In genomic region chr12:86772551-86772950, GRCm38 (mm10) we compare ENCODE assay signal across 23 mouse cellular contexts. TPM values are rescaled to one million over a fixed set of nuclear protein-coding genes. Genes with fewer than 3 reads are reported as not detected.
DNase-seq lines count a peak whose midpoint lies in the region; ATAC-seq lines count a peak whose summit lies in the region.
"Had no signal": no experiment of that assay in that cellular context is flagged by ENCODE, and none has a peak within 500 bp of the region (broad histone marks: within the 10 kb centered on the region; RNA-seq: fewer than 3 reads in every experiment).

No protein-coding gene starts in this region.

- peaks cover 20% of the 10 kb centered on the region for H3K4me1 ChIP-seq in neural tube, embryonic 13.5 days (replicated peaks)
- H3K4me1 ChIP-seq in hindbrain, embryonic 12.5 days = peaks cover 20% of the 10 kb centered on the region
- peaks cover 28% of the 10 kb centered on the region for H3K4me1 ChIP-seq in midbrain, embryonic 12.5 days

- no peaks in the 10 kb centered on the region for H3K27me3 ChIP-seq in neural tube, embryonic 13.5 days
- no peaks in the 10 kb centered on the region; the same call in 1 of the 2 replicates for H3K27me3 ChIP-seq in hindbrain, embryonic 12.5 days
- H3K27me3 ChIP-seq in midbrain, embryonic 12.5 days = peaks cover 13% of the 10 kb centered on the region
- H3K27me3 ChIP-seq: limb, embryonic 13.5 days had no signal

- peak overlapping the region; percentile 42; the same call in 1 of the 2 replicates for H3K27ac ChIP-seq in neural tube, embryonic 13.5 days (replicated peaks)
- no peak overlapping the region for H3K27ac ChIP-seq in hindbrain, embryonic 12.5 days
- H3K27ac ChIP-seq in midbrain, embryonic 12.5 days (replicated peaks) = 0 out of 2 replicates have a peak overlapping the region, but pooled peaks have one; percentile 30
- H3K27ac ChIP-seq: limb, embryonic 13.5 days; liver, embryonic 14.5 days had no signal

- H3K36me3 ChIP-seq in neural tube, embryonic 13.5 days = no peaks in the 10 kb centered on the region
- no peaks in the 10 kb centered on the region for H3K36me3 ChIP-seq in hindbrain, embryonic 12.5 days
- H3K36me3 ChIP-seq in midbrain, embryonic 12.5 days = no peaks in the 10 kb centered on the region
- H3K36me3 ChIP-seq: limb, embryonic 13.5 days had no signal

- ATAC-seq in neural tube, embryonic 13.5 days (ENCODE audit: low read depth) = no peak
- peak; percentile 15; the same call in 1 of the 2 replicates for ATAC-seq in hindbrain, embryonic 12.5 days (ENCODE audit: low FRiP score)
- no peak for ATAC-seq in midbrain, embryonic 12.5 days (ENCODE audit: low FRiP score, low read depth)

- H3K9me3 ChIP-seq in neural tube, embryonic 13.5 days = no peaks in the 10 kb centered on the region
- H3K9me3 ChIP-seq in hindbrain, embryonic 12.5 days (replicated peaks) = no peaks in the 10 kb centered on the region
- 0 out of 2 replicates have a peak, but pooled peaks cover 4% of the 10 kb centered on the region for H3K9me3 ChIP-seq in midbrain, embryonic 12.5 days

- no peak overlapping the region for H3K4me2 ChIP-seq in neural tube, embryonic 13.5 days
- no peak overlapping the region for H3K4me2 ChIP-seq in hindbrain, embryonic 12.5 days (replicated peaks)
- H3K4me2 ChIP-seq in midbrain, embryonic 12.5 days (replicated peaks) = no peak overlapping the region
- H3K4me2 ChIP-seq: limb, embryonic 13.5 days had no signal

- no peak overlapping the region for H3K9ac ChIP-seq in neural tube, embryonic 13.5 days
- no peak overlapping the region for H3K9ac ChIP-seq in hindbrain, embryonic 12.5 days
- no peak overlapping the region for H3K9ac ChIP-seq in midbrain, embryonic 12.5 days (replicated peaks)
- H3K9ac ChIP-seq: limb, embryonic 13.5 days; liver, embryonic 14.5 days had no signal

- no peak overlapping the region for H3K4me3 ChIP-seq in neural tube, embryonic 13.5 days
- no peak overlapping the region for H3K4me3 ChIP-seq in hindbrain, embryonic 12.5 days
- H3K4me3 ChIP-seq in midbrain, embryonic 12.5 days = no peak overlapping the region
- H3K4me3 ChIP-seq: erythroblast, embryonic 14.5 days; limb, embryonic 13.5 days had no signal

- no peak for DNase-seq in neural tube, embryonic 10.5 days (ENCODE audit: extremely low spot score, low spot score)
- DNase-seq in kidney, postnatal 4 days = no peak
- no peak for DNase-seq in frontal cortex, postnatal 14 days (ENCODE audit: low spot score in 2 of 2)
- no peak for DNase-seq in layer of hippocampus, postnatal 36 days
- DNase-seq in retina, postnatal 1 day = no peak

- 32% methylated on average over 3 of the region's 3 CpGs for WGBS in neural tube, embryonic 13.5 days
- WGBS in hindbrain, embryonic 12.5 days = 52% methylated on average over 2 of the region's 3 CpGs
- WGBS in midbrain, embryonic 12.5 days = 56% methylated on average over 2 of the region's 3 CpGs

RNA-seq across cellular contexts. Expression of gene Lrrc74a, which starts 38.4 kb away (rescaled TPM):
- polyA plus RNA-seq in neural tube, embryonic 13.5 days (2015; fragmentation: Nextera tagmentation; extraction: Ambion mirVana) = not detected in 2 replicates
- not detected in 2 replicates for polyA plus RNA-seq in hindbrain, embryonic 12.5 days (2016; fragmentation: Nextera tagmentation; extraction: Ambion mirVana)
- polyA plus RNA-seq in midbrain, embryonic 12.5 days (2016; fragmentation: Nextera tagmentation; extraction: Ambion mirVana) = not detected in 2 replicates
- not detected for total RNA-seq in layer of hippocampus, postnatal 36 days (2021)
- total RNA-seq: adrenal gland, postnatal 10 days; CH12.LX; common myeloid progenitor, adult 5-6 weeks; gastrocnemius, adult 18-20 months; heart, postnatal 4 days; layer of hippocampus, adult 8-10 months; left cerebral cortex, postnatal 10 days had no signal
- polyA plus RNA-seq: cerebellum, adult 2 months; embryonic facial prominence, embryonic 11.5 days; erythroblast, embryonic 14.5 days; heart, embryonic 14.5 days; limb, embryonic 13.5 days; liver, embryonic 14.5 days; lung, embryonic 16.5 days; stomach, embryonic 14.5 days had no signal

RNA-seq across cellular contexts. Expression of gene Angel1, which starts 46.3 kb away (rescaled TPM):
- polyA plus RNA-seq in neural tube, embryonic 13.5 days (2015; fragmentation: Nextera tagmentation; extraction: Ambion mirVana) = 12.6 and 16.1 TPM in 2 replicates
- polyA plus RNA-seq in hindbrain, embryonic 12.5 days (2016; fragmentation: Nextera tagmentation; extraction: Ambion mirVana) = 15.8 and 17.0 TPM in 2 replicates
- 14.3 and 16.8 TPM in 2 replicates for polyA plus RNA-seq in midbrain, embryonic 12.5 days (2016; fragmentation: Nextera tagmentation; extraction: Ambion mirVana)
- total RNA-seq in layer of hippocampus, postnatal 36 days (2021) = 1 to 10 TPM; 6.0 to 6.2 TPM
